Mouse (Mus musculus) erythroblast, embryonic 14.5 days (primary cell): ENCODE results near the gene Cyfip2. TPM values are rescaled to one million over a fixed set of nuclear protein-coding genes. Genes with fewer than 3 reads are reported as not detected.

Experiments
- H3K27me3 ChIP-seq: 2 replicates; pipeline ENCODE4 v1.6.1; 2012; ENCODE audit warnings: inconsistent platforms; ENCODE audit not compliant: control insufficient read depth
- H3K36me3 ChIP-seq: 2 replicates; pipeline ENCODE4 v1.6.1; 2012; ENCODE audit warnings: mild to moderate bottlenecking, inconsistent platforms; ENCODE audit not compliant: control insufficient read depth
- H3K4me1 ChIP-seq: 2 replicates; pipeline ENCODE4 v1.6.1; 2012; ENCODE audit warnings: inconsistent platforms; ENCODE audit not compliant: control insufficient read depth
- H3K4me3 ChIP-seq: replicated peaks from 2 replicates; pipeline ENCODE3; 2012; ENCODE audit warnings: moderate library complexity, mild to moderate bottlenecking, inconsistent platforms
- H3K9me3 ChIP-seq: 2 replicates; pipeline ENCODE4 v1.6.1; 2012; ENCODE audit warnings: low read length, inconsistent platforms, mixed read lengths; ENCODE audit not compliant: control insufficient read depth
- GATA1 ChIP-seq: IDR thresholded peaks from 2 replicates; pipeline ENCODE4 v1.6.1; 2012; ENCODE audit warnings: low read length, inconsistent platforms, mixed read lengths
- TAL1 ChIP-seq: IDR thresholded peaks from 3 replicates; pipeline ENCODE4 v1.6.1; 2012; ENCODE audit warnings: low read length, inconsistent platforms, mixed read lengths
- polyA plus RNA-seq: library from polyadenylated mRNA; stranded (reverse); fragments of >175 nt; gene quantifications from 2 replicates; pipeline ENCODE4 v1.2.3, GENCODE M21; 2012

The Cyfip2 gene
- polyA plus RNA-seq, 1 experiment = 0.04 TPM

GRCm38 (mm10) chr11:46269893-46270292, 42.8 kb downstream of the Cyfip2 start:
- Histone ChIP-seq H3K9me3 (no peaks in the 10 kb centered on the region), H3K4me3 (no peak overlapping the region), H3K4me1 (no peaks in the 10 kb centered on the region), H3K27me3 (no peaks in the 10 kb centered on the region), H3K36me3 (no peaks in the 10 kb centered on the region)
- TF ChIP-seq GATA1 = no peak
- no peak for TF ChIP-seq TAL1

GRCm38 (mm10) chr11:46269391-46269790, 43.3 kb downstream of the Cyfip2 start:
- Histone ChIP-seq H3K36me3 (no peaks in the 10 kb centered on the region), H3K4me3 (no peak overlapping the region), H3K4me1 (no peaks in the 10 kb centered on the region), H3K27me3 (no peaks in the 10 kb centered on the region), H3K9me3 (no peaks in the 10 kb centered on the region)
- no peak for TF ChIP-seq GATA1
- TF ChIP-seq TAL1 = no peak

GRCm38 (mm10) chr11:46268991-46269390, 43.7 kb downstream of the Cyfip2 start:
- no peaks in the 10 kb centered on the region for H3K36me3 ChIP-seq
- H3K9me3 ChIP-seq = no peaks in the 10 kb centered on the region
- H3K27me3 ChIP-seq = no peaks in the 10 kb centered on the region
- no peak for TF ChIP-seq TAL1
- no peak for TF ChIP-seq GATA1
- no peaks in the 10 kb centered on the region for H3K4me1 ChIP-seq
- no peak overlapping the region for H3K4me3 ChIP-seq

GRCm38 (mm10) chr11:46265031-46265786, 47.5 kb downstream of the Cyfip2 start:
- H3K27me3 ChIP-seq = no peaks in the 10 kb centered on the region
- H3K9me3 ChIP-seq = no peaks in the 10 kb centered on the region
- no peak for TF ChIP-seq TAL1
- no peak for TF ChIP-seq GATA1
- no peaks in the 10 kb centered on the region for H3K4me1 ChIP-seq
- H3K36me3 ChIP-seq = no peaks in the 10 kb centered on the region
- H3K4me3 ChIP-seq = no peak overlapping the region

- no peak overlapping the region for H3K4me3 ChIP-seq
- no peaks in the 10 kb centered on the region for H3K27me3 ChIP-seq
- no peaks in the 10 kb centered on the region for H3K9me3 ChIP-seq
- H3K36me3 ChIP-seq = no peaks in the 10 kb centered on the region
- H3K4me1 ChIP-seq = no peaks in the 10 kb centered on the region
- no peak for TF ChIP-seq TAL1
These were observed 48.1 kb downstream of the Cyfip2 start for GRCm38 (mm10) chr11:46264584-46264983.

- no peaks in the 10 kb centered on the region for H3K9me3 ChIP-seq
- H3K27me3 ChIP-seq = no peaks in the 10 kb centered on the region
- H3K4me1 ChIP-seq = no peaks in the 10 kb centered on the region
- H3K4me3 ChIP-seq = no peak overlapping the region
- TF ChIP-seq GATA1 = no peak
- no peak for TF ChIP-seq TAL1
- H3K36me3 ChIP-seq = no peaks in the 10 kb centered on the region
These were observed 49.4 kb downstream of the Cyfip2 start for GRCm38 (mm10) chr11:46263291-46263690.

- no peak overlapping the region for H3K4me3 ChIP-seq
- H3K4me1 ChIP-seq = no peaks in the 10 kb centered on the region
- no peaks in the 10 kb centered on the region for H3K36me3 ChIP-seq
- H3K27me3 ChIP-seq = no peaks in the 10 kb centered on the region
- no peak for TF ChIP-seq GATA1
- TF ChIP-seq TAL1 = no peak
- no peaks in the 10 kb centered on the region for H3K9me3 ChIP-seq
These were observed 49.8 kb downstream of the Cyfip2 start for GRCm38 (mm10) chr11:46262854-46263253.

GRCm38 (mm10) chr11:46258749-46259148, 53.9 kb downstream of the Cyfip2 start:
- Histone ChIP-seq H3K27me3 (no peaks in the 10 kb centered on the region), H3K4me3 (no peak overlapping the region), H3K4me1 (no peaks in the 10 kb centered on the region), H3K9me3 (0 out of 2 replicates have a peak, but pooled peaks cover 2% of the 10 kb centered on the region), H3K36me3 (no peaks in the 10 kb centered on the region)
- TF ChIP-seq TAL1 = no peak
- no peak for TF ChIP-seq GATA1

- H3K36me3 ChIP-seq = no peaks in the 10 kb centered on the region
- no peaks in the 10 kb centered on the region for H3K27me3 ChIP-seq
- H3K4me1 ChIP-seq = no peaks in the 10 kb centered on the region
- H3K4me3 ChIP-seq = no peak overlapping the region
- H3K9me3 ChIP-seq = 0 out of 2 replicates have a peak, but pooled peaks cover 2% of the 10 kb centered on the region
- TF ChIP-seq GATA1 = no peak
These were observed 54.5 kb downstream of the Cyfip2 start for GRCm38 (mm10) chr11:46258207-46258606.

- TF ChIP-seq TAL1 (no peak), GATA1 (no peak)
- Histone ChIP-seq H3K9me3 (0 out of 2 replicates have a peak, but pooled peaks cover 2% of the 10 kb centered on the region), H3K27me3 (no peaks in the 10 kb centered on the region), H3K4me3 (no peak overlapping the region), H3K4me1 (no peaks in the 10 kb centered on the region), H3K36me3 (no peaks in the 10 kb centered on the region)
These were observed 57.4 kb downstream of the Cyfip2 start for GRCm38 (mm10) chr11:46255291-46255690.
